Mouse (Mus musculus): ENCODE results near the gene Trio.
"Not testable (repeated sequence)": the region's sequence is repeated elsewhere in the genome, so short reads cannot be mapped to it uniquely, and the experiment has no call there.

- TF ChIP-seq CTCF (IDR thresholded peaks at IDR 0.05; ENCODE audit: extremely low read depth, insufficient read depth, insufficient read length, insufficient replicate concordance); POLR2A (IDR thresholded peaks at IDR 0.05; ENCODE audit: low read depth, low read length): not testable (repeated sequence)
Observed at GRCm38 (mm10) chr15:27827871-27828270, 197.8 kb downstream of the Trio start.
